Mouse (Mus musculus) heart, adult 11 months (tissue): Measurements from ENCODE around the gene Spns3.

Experiments used
- DNase-seq: peaks from one replicate; pipeline ENCODE4 v3.0.0; 2022

Gene Spns3

DNA sequence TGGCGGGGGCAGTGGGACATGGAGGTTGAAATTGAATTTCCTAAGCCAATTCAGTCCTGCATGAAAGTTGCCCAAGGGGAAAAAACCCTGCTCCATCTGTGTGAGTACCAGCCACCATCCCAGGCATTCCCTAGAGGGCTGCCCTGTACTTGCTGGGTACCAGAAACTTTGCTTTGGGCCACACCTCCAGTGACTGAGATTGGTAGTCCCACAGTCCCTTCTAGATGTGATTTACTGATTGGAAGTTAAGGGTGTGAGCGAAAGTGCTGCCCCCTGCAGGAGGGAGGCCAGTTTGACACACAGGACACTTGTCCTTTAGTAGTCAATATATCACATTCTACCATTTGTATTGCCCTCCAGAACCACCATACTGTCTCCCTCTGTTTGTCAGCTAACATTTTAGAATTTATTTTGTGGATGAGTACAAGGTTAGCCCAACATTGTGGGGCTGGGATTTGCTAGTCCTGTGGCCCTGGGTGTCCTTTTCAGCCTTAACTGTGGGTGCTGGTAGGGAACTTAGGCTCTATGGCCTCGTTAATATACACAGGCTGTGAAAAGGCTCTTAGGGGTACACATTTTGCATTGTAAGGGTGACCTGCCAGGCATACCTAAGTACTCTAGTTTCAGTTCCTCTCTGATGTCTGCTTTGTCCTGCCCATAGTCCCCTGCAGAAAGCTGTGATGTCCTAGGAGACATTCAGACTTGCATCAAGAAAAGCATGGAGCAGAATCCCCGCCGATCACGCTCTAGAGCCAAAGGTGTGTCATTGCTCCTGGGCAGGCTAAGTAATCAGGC is 103.8 kb downstream of the Spns3 start:
- no peak for DNase-seq
